Mouse (Mus musculus) cerebral cortex, adult 2 months (tissue): ENCODE measurements around the gene Prss44.

Experiments
- WGBS: fragments of 180-500 bp; shearing (Covaris S2); methylation state at CpG from one replicate; pipeline ENCODE4 v1.1.7; 2018; 5-methylcytosine and 5-hydroxymethylcytosine counted together

Prss44 gene

DNA sequence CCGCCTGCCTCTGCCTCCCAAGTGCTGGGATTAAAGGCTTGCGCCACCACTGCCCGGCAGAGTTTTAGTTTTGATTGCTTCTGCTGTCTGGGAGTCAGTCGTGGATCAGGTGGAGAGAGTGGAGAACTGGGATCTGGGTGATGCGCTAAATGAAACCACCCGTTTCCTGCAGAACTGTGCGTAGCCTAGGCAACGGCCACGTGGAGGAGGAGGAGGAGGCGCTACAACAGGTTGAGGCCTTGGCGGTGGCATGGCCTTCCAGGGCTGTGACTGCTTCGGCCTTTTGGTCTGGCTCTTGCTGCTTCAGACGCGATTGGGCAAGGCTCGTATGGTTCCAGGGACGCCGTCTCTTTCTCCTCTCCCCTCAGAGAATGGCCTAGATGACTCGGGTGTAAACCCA is at the start of gene Prss44:
Gene Prss44, plus strand, starts transcription at position 206 of the 400 bp plus-strand sequence.
- 73% methylated on average over 18 of the region's 18 CpGs for WGBS

DNA sequence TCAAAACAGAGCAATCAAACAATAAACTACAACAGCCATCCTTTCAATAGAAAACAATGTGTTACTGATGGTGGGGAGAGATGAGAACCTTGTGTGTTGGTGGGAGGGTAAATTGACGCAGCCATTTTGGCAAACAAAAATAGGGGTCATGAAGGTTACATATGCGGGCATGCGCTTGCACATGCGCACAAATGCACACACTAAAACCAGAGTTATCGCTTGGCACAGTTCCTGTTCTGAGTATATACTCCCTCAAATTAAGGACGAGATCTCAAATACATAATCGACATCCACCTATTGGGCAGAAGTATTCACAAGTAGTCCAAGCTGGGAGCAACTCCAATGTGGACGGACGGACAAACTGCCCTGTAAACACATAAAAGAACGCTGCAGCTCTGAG is 41.5 kb upstream of the Prss44 start:
- 92% methylated on average over 10 of the region's 10 CpGs for WGBS

DNA sequence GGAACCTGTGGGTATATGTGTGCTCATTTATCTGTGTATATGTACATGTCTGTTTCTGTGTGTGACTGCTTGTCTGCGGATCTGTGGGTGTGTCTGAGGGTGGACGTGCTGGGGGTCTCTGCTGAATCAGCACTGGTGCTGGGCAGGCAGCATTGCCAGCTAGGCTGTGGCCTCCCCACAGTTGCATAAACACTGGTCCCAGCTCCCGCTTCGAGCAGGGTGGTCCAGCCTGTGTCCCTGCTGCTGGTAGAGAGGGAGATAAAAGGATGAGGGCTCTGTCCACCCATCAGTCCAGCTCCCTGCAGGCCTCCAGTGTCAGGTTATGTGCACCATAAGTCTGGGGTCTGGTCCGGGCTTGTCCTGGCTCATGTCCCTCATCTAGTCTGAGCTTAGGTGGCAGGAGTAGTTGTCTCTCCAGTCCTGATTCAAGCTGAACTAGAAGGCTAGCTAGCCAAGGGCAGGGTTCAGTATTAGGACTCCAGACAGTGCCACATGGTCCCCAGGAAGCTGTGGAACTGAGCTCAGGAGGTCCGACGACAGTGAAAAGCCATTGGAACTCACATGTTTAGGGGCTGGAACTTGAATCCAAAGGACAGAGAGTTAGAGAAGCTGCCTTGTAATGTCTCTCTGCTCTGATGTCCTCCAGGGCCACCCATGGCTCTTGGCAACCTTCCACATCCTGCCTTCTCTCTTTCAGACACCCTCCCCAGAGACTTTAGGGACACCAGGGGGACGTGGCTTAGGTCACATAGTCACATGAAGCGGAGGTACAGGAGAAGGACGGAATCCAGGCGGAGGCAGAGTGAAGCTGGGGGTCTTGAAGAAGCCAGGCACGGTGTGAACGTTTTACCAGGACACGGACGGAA is 39.2 kb upstream of the Prss44 start:
- WGBS, result 85% methylated on average over 15 of the region's 15 CpGs

DNA sequence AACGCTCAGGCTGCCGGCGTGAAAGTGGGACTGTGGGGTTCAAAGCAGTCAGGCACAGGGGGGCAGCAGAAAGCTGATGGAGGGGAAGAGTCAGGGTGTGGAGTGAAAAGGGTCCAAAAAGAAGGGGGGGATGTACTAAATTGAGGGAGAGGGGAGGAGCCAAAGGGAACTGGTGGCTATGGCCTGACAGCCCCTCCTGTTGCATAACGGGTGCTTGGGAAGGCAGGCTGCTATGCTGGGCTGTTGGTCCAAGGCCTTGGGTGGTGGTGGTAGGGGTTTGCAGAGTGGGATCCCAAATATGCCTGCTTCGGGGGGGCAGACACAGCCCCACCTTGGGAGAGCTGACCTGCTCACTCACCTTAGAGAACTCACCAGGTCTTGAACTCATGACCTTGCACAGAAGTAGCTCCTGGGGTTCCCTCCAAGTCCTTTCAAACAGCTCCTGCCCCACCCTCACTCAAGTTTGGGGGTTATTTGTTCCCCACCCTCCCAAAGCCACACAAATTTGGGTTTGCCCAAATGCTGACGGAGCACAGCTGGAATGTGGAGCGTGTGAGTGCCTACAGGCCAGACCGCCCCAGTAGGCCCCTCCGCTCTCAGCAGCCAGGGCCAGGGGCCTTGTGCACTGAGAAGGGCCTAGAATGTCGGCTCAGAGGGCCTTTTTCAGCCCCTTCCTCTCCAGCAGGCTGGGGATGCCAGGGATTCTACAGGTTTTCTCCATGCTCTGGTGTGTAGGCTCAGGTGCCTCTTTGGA is 38.3 kb upstream of the Prss44 start:
- 92% methylated on average over 10 of the region's 10 CpGs for WGBS

DNA sequence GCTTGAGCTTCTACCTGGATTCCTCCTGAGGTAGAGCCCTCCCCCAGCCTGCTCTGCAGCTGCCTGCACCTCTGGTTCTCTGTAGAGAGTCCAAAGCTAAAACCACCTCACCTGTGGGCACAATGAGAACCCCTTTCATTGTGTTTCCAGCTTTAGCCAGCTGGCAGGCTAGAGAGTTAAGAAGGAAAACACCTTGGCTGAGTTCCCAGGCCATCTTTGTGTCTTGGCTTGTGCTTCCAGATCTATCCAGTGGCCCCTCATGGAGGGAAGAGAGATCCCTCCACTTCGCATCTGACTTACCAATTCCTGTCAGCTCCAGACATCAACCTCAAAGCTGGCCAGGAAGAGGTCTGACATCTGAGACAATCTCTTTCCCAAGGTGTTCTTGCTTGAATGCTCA is 35.7 kb upstream of the Prss44 start:
- WGBS, result 71% methylated on average over 1 of the region's 1 CpGs

DNA sequence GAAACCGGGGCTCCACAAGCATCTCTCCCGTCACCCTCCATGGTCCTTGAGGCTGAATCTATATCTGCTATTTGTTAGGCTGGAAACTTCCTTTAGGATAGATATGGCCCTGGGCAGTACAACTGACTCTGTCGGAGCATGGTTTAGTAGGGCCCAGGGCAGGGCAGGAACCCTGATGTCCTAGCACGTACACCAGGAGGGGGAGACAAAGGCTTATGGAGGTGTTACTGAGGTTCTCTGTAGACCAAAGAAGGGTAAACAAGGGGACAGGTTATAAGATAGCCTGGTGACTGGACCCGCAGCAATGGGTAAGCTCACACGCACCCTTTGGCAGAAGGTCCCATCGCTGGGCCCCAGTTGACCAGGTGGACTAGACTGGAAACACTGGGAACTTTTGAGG is 35.2 kb upstream of the Prss44 start:
- 94% methylated on average over 7 of the region's 7 CpGs for WGBS

DNA sequence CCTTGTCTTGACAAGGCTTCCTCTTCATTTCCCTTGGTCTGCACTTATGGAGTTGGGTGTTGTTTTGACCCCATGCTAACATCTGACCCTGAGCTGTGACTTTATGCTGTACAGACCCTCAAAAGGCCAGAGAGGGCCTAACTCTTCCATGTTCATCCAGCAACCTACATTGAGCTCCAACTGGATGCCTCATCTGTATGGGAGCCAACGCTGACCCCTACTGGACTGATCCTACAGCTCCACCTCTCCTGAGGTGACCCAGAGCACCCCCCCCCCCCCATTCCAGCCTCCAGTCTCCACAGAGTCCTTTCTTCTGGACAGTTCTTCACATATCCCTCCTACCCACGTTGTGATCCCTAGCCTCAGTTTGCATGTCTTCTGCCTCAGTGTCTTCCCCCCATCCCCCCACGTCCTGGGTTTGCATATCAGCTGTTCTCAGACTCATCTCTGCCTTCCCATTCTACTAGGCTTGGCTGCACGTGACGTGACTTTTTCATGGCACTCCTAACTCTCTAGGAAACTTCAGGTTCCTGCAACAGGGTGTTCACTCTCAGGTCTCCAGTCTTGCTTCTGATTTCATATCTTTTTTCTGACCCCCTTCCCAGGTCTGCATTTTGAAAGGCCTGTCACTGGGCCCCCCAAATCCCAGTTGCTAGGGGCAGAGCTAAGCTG is 34.4 kb upstream of the Prss44 start:
- 74% methylated on average over 5 of the region's 5 CpGs for WGBS

DNA sequence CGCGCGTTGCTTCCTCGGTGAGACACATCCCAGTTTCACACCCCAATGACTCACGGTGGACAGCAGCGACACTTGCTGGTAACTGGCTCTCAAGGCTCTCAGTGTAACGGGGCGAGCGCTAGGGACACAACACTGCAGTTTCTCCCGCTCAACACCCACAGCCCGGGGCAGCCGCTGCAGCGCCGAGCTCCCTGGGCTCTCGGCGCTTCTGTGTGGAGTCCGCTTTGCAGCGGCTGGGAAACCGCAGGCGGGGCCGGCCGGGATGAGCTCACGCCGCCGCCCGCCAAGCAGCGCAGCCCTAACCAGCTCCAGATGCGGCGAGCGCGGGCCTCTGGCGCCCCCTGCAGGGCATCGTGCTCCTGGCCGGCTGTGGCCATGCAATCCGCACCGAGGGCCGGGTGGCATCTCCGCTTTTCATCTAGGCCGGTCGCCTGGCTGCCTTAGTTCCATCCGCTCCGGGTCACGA is 32.5 kb upstream of the Prss44 start:
- WGBS, result under 1% methylated on average over 43 of the region's 43 CpGs

DNA sequence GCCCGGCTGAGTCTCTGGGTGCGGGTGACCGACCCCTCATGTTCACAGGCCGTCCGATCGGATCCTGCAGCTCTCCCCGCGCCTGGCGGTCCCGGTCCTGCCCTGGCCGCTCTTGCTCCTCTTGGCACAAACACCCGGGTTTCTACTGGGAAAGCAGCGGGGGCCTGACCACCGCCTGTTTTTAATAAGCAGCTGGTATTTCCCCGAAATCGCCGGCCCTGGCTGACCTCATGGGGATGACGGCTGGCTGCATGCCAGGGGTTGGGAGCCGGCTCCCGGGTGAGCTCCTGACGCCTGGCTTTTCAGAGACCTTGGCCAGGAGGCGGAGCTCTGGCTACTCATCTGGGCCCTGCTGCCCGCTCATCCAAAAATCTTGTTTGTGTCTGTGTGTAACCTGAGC is 32.1 kb upstream of the Prss44 start:
- 3% methylated on average over 23 of the region's 23 CpGs for WGBS

DNA sequence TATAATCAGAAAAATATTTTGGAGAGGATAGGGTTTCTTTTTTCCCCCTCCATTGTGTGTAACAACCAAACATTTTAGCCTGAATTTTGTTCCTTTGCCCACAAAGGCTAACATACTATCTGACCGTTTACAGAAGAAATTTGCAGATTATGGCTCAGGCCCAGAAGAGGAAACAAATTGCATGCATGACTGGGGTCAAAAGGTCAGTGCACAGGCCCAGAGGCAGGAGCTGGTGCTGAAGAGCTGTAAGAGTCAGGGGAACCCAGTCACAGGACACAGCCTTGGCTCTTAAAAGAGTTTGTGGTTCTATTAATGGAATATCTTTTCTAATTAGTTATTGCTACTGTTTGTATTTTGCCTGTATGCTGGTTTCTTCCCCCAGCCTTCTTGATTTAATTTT is 30.2 kb upstream of the Prss44 start:
- WGBS, result 91% methylated on average over 1 of the region's 1 CpGs

DNA sequence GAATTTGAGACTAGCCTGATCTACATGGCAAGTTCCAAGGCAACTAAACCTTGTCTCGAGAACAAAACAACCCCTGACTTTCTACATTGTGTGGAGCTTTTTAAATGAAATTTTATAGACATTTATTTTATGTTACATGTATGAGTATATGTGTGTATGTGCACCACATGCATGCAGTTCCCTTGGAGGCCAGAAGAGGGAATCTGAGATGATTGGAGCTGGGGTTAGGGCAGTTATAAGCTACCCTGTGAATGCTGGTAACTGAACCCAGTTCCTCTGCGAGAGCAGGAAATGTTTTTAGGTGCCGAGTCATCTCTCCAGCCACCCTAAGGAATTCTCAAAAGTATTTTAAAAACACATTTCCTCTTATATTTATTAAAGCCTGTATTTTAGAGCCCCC is 25.6 kb upstream of the Prss44 start:
- 97% methylated on average over 3 of the region's 3 CpGs for WGBS

DNA sequence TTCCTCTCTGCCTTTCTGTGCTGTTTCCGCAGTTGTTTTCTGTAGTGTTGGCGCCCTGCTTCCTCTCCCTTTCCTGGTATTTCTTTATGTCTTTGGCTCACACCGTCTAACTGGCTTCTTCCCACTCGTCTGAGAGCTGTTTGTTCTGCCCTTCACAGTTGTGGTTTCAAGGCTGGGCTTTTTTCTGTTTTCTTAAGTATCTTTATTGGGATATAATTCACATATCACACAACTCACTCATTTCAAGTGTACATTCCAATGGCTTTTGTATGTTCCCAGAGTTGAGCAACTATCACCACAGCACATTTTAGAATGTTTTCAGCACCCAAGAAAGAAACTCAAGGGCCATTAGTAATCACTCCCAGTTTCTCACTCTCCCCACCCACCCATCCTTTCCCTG is 23.3 kb upstream of the Prss44 start:
- WGBS, result 45% methylated on average over 4 of the region's 4 CpGs

DNA sequence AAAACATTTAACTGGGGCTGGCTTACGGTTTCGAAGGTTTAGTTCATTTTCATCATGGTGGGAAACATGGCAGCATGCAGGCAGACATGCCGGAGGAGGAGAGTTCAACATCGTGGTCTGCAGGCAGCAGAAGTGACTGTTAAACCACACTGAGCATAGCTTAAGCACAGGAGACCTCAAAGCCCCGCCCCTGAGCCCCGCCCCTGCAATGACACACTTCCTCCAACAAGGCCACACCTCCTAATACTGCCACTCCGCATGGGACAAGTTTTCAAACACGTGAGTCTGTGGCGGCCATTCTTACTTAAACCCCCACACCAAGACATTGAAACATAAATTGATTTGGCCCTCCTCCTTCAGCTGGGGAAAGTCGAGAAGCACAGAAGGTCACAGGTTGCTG is 16.8 kb upstream of the Prss44 start:
- WGBS, result 83% methylated on average over 10 of the region's 10 CpGs

DNA sequence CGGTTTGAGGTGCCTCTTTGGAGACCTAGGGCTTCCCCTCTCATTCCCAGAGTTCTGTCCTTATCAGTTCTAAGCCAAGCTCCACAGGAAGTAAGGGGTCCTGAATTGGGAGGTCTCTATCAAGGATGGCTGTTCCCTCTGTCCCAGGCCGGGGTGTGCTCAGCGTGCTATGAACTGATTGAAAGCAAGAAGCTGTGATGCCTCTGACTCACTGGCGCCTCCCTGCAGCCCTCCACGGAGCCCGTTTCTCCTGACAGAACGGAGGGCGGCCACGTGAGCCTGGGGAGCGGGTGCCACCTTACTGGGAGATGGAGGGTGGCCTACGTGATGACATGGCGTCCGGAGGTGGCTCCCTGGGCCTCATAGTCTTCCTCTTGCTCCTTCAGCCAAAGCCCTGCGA is 15.9 kb upstream of the Prss44 start, which contains the start of gene Prss42:
Gene Prss42, plus strand, starts transcription at position 301 of the 400 bp plus-strand sequence.
- WGBS, result 94% methylated on average over 14 of the region's 14 CpGs

DNA sequence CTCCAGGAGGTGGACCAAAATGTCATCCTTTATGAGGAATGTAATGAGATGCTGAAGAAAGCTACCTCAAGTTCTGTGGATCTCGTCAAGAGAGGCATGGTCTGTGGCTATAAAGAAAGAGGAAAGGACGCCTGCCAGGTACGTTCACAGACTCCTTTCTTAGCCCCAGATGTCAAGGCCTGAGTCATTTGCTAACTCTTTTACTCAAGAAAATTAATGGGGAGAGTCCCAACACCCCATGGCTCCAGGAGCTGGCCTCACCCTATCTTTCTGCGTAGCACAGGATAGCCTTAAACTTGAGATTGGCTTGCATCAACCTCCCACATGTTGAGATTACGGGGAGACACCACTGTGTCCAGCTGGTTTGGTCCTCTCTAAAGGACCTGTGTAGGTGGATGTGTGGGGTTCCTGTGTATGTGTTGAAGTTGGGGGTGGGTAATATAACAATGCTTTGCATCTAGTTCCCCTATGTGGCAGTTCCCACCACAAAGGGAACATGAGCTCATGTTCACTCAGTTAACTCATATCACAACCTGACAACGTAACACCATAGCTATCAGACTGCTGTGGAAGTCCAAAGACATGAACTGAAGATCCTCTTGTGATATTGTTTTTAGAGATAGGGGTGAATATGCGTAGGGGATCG is 12.8 kb upstream of the Prss44 start:
- WGBS, result 92% methylated on average over 8 of the region's 8 CpGs

DNA sequence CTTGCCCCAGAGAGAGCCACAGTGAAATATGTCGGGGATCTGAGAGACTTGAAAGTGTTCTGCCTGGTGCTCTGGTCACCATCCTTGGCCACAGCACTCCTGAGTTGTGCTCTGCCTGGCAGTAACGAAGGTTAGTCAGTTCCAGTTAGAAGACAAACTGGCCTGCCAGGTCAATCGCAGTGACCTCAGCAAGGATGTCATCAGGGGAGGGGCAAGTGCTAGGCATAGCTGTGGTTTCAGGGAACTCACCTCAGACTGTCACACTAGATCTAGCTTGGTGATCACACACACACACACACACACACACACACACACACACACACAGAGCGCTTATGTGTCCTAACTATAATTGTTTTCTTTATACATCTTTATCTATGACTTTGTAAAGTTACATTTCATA is 10.5 kb upstream of the Prss44 start:
- WGBS, result 81% methylated on average over 4 of the region's 4 CpGs

DNA sequence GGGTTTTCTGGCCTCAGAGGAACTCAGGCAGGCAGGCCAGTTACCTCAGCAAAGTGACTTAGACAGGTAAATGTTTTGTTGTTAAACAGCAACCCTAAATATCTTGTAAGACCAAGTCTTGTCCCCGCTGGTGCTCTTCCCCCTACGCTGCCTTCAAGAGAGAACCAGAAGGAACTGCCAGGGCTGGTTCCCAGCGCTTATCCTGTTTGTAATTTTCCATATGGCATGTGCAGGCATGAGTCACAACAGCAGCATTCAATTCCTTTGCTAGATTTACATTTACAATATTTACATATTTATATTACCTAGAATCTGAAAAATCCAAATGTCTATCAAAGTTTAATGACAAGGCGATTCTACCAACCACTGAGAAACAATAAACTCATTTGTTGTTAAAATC is 3.7 kb upstream of the Prss44 start:
- 67% methylated on average over 4 of the region's 4 CpGs for WGBS

DNA sequence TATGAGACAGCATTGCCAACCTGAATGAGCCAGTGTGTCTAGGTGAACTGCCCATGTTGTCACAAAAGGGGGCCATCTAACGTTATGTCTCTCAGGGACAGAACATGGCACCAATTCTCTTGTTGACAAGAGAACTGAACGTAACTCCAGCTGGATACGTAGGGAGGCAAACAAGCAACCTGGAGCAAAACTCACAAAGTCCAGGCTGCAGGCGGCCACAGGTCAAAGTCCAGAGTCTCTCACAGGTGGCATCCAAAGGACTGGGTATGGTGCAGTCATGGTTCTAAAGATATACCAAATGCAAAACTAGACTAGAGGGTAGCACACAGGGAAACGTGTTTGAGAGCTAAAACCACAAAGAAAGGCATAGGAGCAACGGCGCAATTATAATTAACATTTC is 7.6 kb downstream of the Prss44 start:
- 90% methylated on average over 7 of the region's 7 CpGs for WGBS

DNA sequence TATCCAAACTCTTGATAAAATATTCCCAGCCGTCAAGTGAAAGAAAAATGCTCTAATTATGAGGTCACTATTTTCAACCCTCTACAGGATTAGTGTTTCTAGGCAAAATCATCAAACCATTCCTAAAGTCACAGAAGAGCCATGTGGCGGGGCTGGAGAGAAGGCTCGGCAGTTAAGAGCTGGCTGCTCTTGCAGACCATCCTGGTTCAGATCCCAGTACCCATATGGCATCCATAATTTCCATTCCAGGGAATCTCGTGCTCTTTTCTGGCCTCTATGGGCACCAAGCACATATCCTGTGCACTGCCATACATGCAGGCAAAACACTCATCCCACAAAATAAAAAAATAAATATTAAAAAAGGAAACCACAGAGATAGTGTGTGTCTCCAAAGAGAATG is 11.6 kb downstream of the Prss44 start:
- 68% methylated on average over 4 of the region's 4 CpGs for WGBS

DNA sequence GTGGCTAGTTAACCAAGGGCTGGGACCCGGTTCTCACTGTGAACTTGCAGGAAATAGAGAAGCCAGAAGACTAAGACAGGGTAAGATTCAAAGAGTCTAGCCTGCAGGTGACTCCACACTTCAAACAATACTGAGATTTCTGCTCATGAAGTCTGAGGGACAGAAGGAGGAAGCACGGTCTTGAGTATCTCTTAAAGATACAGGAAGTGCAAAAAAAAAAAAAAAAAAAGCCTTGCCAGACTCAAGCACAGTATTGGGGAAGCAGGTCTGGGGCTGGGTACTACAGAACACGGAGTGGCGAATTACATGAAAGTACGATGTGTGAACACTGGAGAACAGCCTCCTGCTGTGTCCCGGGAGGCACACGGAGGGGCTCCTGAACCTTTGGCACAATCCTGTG is 12.0 kb downstream of the Prss44 start:
- 60% methylated on average over 7 of the region's 7 CpGs for WGBS

DNA sequence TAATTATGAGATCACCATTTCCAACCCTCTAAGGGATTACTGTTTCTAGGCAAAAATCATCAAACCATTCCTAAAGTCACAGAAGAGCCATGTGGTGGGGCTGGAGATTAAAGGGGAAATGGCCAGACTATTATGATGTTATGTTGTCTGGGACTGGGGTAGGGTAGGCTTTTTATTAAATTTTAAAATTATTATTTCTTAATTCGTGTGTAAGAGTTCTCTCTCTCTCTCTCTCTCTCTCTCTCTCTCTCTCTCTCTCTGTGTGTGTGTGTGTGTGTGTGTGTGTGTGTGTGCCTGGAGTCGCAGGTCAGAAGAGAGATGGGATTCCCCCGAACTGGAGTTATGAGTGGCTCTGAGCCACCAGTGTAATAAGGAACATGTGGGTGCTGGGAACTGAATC is 12.6 kb downstream of the Prss44 start, which contains the start of gene Prss43:
Gene Prss43, plus strand, starts transcription at position 301 of the 400 bp plus-strand sequence.
- 87% methylated on average over 3 of the region's 3 CpGs for WGBS

DNA sequence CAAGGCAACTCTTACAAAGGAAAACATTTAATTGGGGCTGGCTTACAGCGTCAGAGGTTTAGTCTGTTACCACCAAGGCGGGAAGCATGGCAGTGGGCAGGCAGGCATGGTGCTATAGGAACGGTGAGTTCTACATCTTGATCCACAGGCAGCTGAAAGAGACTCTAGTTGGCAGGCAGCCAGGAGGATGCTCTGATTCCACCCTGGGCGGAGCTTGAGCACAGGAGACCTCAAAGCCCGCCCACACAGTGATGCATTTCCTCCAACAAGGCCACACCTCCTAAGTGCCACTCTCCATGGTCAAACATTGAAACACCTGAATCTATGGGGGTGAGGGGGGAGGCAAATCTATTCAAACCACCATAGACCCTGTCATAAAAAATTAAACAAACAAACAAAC is 19.2 kb downstream of the Prss44 start:
- WGBS, result 73% methylated on average over 5 of the region's 5 CpGs
